Mouse (Mus musculus) liver, embryonic 16.5 days (tissue): ENCODE measurements around the gene Aprt. TPM values are rescaled to one million over a fixed set of nuclear protein-coding genes. Genes with fewer than 3 reads are reported as not detected.
A peak's percentile ranks its signal among the peaks of the same experiment; 100 is the strongest.

Experiments used
- ATAC-seq: fragments of 200-750 bp; cut with Nextera tagmentation; 2 replicates; pipeline ENCODE4 v1.8.0; 2017; ENCODE audit warnings: low read depth, mild to moderate bottlenecking, moderate number of reproducible peaks, moderate library complexity
- H3K27ac ChIP-seq: fragments of 300-500 bp; sonication (generic); 2 replicates; pipeline ENCODE4 v1.5.1; 2014; ENCODE audit warnings: mild to moderate bottlenecking, low read length
- H3K27me3 ChIP-seq: fragments of 300-500 bp; sonication (generic); 2 replicates; pipeline ENCODE4 v1.6.1; 2014; ENCODE audit warnings: low read depth, low read length, mixed read lengths; ENCODE audit not compliant: control insufficient read depth, insufficient read depth
- H3K36me3 ChIP-seq: fragments of 300-500 bp; sonication (generic); 2 replicates; pipeline ENCODE4 v1.6.1; 2014; ENCODE audit warnings: mild to moderate bottlenecking; ENCODE audit not compliant: control insufficient read depth, insufficient read depth
- H3K4me1 ChIP-seq: fragments of 300-500 bp; sonication (generic); 2 replicates; pipeline ENCODE4 v1.6.1; 2014; ENCODE audit warnings: low read depth, low read length, mixed read lengths; ENCODE audit not compliant: control insufficient read depth
- H3K4me2 ChIP-seq: fragments of 300-500 bp; sonication (generic); 2 replicates; pipeline ENCODE4 v1.6.1; 2014; ENCODE audit warnings: low read depth, low read length, mixed read lengths
- H3K4me3 ChIP-seq: fragments of 300-500 bp; sonication (generic); 2 replicates; pipeline ENCODE4 v1.5.1; 2014; ENCODE audit warnings: low read depth, mild to moderate bottlenecking, low read length
- H3K9ac ChIP-seq: fragments of 300-500 bp; sonication (generic); 2 replicates; pipeline ENCODE4 v1.6.1; 2014; ENCODE audit warnings: low read depth, low read length
- H3K9me3 ChIP-seq: fragments of 300-500 bp; sonication (generic); replicated peaks from 2 replicates; pipeline ENCODE4 v1.6.1; 2016; ENCODE audit warnings: low read length; ENCODE audit not compliant: control insufficient read depth
- WGBS: fragments of 180-500 bp; shearing (Covaris S2); extraction: QIAGEN DNeasy Blood & Tissue Kit; methylation state at CpG from one replicate; pipeline ENCODE4 v1.1.7; 2014; ENCODE audit not compliant: insufficient replicate concordance; 5-methylcytosine and 5-hydroxymethylcytosine counted together
- microRNA-seq: library from miRNA; unstranded; fragments of <30 nt; microRNA quantifications from one replicate; pipeline ENCODE4, GENCODE M21; 2016
- polyA plus RNA-seq: library from polyadenylated mRNA; unstranded; fragments of >200 nt; fragmentation: Nextera tagmentation; extraction: Ambion mirVana; gene quantifications from 2 replicates; pipeline ENCODE4 v1.2.1, GENCODE M21; 2015

The Aprt gene
- polyA plus RNA-seq, 1 experiment from 2014 or later, result 204 TPM

DNA sequence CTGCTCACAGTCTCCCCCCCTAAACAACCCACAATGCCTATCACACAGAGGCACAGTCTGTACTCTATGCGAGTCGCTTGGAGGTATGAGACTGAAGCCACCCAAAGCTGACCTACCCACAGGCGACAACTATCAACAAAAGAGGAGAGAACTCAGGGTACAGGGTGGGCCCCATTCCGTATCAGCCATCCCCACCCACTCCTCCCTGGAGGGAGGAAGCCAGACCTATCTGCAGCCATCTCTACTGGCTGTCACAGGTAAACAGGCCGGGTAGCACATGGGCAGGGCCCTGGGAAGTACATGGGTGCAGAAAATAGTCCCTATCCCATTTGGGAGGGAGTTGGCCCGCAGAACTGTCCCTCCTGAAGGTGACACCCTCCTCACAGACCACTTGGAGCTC lies 51.7 kb downstream of the Aprt start:
- no peaks in the 10 kb centered on the region for H3K27me3 ChIP-seq
- H3K4me1 ChIP-seq, result peaks cover 67% of the 10 kb centered on the region
- no peaks in the 10 kb centered on the region for H3K9me3 ChIP-seq
- H3K4me3 ChIP-seq, result 0 out of 2 replicates have a peak overlapping the region, but pooled peaks have one; percentile 2
- peak overlapping the region; percentile 65 for H3K27ac ChIP-seq
- H3K4me2 ChIP-seq, result peak overlapping the region; percentile 30
- WGBS, result 32% methylated on average over 6 of the region's 6 CpGs
- H3K9ac ChIP-seq, result peak overlapping the region; percentile 15; the same call in 1 of the 2 replicates
- no peaks in the 10 kb centered on the region for H3K36me3 ChIP-seq
- ATAC-seq, result peak; percentile 91

Small RNAs within 50 kb of the gene (microRNA-seq; reads per million reads assigned to microRNA genes)
- not detected for gene Mir6396

Other genes with a start within 250 kb of the Aprt start
- gene Trhr2, start 216.2 kb downstream of the Aprt start, polyA plus RNA-seq, result not detected in 2 replicates
- gene Zc3h18, start 200.3 kb downstream of the Aprt start, polyA plus RNA-seq, result 17.8 and 19.0 TPM in 2 replicates
- not detected in 2 replicates for gene Il17c, start 154.9 kb downstream of the Aprt start, polyA plus RNA-seq
- 191 TPM in 2 replicates for gene Cyba, start 144.0 kb downstream of the Aprt start, polyA plus RNA-seq
- 21.8 and 23.2 TPM in 2 replicates for gene Mvd, start 133.5 kb downstream of the Aprt start, polyA plus RNA-seq
- gene Snai3, start 116.2 kb downstream of the Aprt start, polyA plus RNA-seq, result 0.14 and 0.40 TPM in 2 replicates
- gene Rnf166, start 100.8 kb downstream of the Aprt start, polyA plus RNA-seq, result 12.7 and 14.0 TPM in 2 replicates
- gene Ctu2, start 100.8 kb downstream of the Aprt start, polyA plus RNA-seq, result 9.6 and 12.7 TPM in 2 replicates
- gene Piezo1, start 25.6 kb downstream of the Aprt start, polyA plus RNA-seq, result 11.3 and 15.5 TPM in 2 replicates
- 34.7 and 41.1 TPM in 2 replicates for gene Cdt1, start 8.9 kb downstream of the Aprt start, polyA plus RNA-seq
- gene Galns, start 34.6 kb upstream of the Aprt start, polyA plus RNA-seq, result 8.1 and 8.6 TPM in 2 replicates
- 21.5 and 22.8 TPM in 2 replicates for gene Trappc2l, start 34.7 kb upstream of the Aprt start, polyA plus RNA-seq
- not detected in 2 replicates for gene Pabpn1l, start 45.8 kb upstream of the Aprt start, polyA plus RNA-seq
- 3.1 and 3.3 TPM in 2 replicates for gene Cbfa2t3, start 122.2 kb upstream of the Aprt start, polyA plus RNA-seq
- gene Acsf3, start 198.6 kb upstream of the Aprt start, polyA plus RNA-seq, result 9.1 and 10.3 TPM in 2 replicates